Mouse (Mus musculus): ENCODE measurements at regions not wholly inside any gene's neighbourhood (a gene's known extent, or its start where the extent isn't known, plus 50 kb on each side); places are given as distances from the start of the nearest gene placed in this dataset.

GRCm38 (mm10) chr15:63710381-63710780 is 134.6 kb downstream of the Gsdmc2 start:
- H3K4me3 ChIP-seq (ENCODE audit: control insufficient read depth in 1 of 2, insufficient read depth in 1 of 2, low read depth in 2 of 2, low read length in 2 of 2): no peak overlapping the region
- no peaks in the 10 kb centered on the region for H3K4me1 ChIP-seq (ENCODE audit: control insufficient read depth in 1 of 2, insufficient read depth in 2 of 2, low read length in 2 of 2)
- H3K36me3 ChIP-seq (ENCODE audit: control insufficient read depth in 1 of 2, insufficient read depth in 2 of 2, low read length in 2 of 2): no peaks in the 10 kb centered on the region
- H3K9ac ChIP-seq (ENCODE audit: control insufficient read depth, low read depth, low read length, poor library complexity, severe bottlenecking): no peak overlapping the region
- H3K27me3 ChIP-seq (ENCODE audit: control insufficient read depth in 1 of 2, insufficient read depth in 2 of 2, low read length in 2 of 2): no peaks in the 10 kb centered on the region
- H3K79me2 ChIP-seq (ENCODE audit: control insufficient read depth, insufficient read depth, low read length, poor library complexity): no peaks in the 10 kb centered on the region
- no peaks in the 10 kb centered on the region for H3K9me3 ChIP-seq (replicated peaks; ENCODE audit: insufficient read depth, low read length)
- no peak overlapping the region for H3K27ac ChIP-seq (ENCODE audit: control insufficient read depth, low read depth, low read length)
- no peak for DNase-seq (ENCODE audit: low read depth, low spot score)
- no peak for TF ChIP-seq CHD2 (IDR thresholded peaks at IDR 0.05; ENCODE audit: low read length)
- no peak for TF ChIP-seq ZKSCAN1 (IDR thresholded peaks at IDR 0.05; ENCODE audit: low read depth, low read length)

- Histone ChIP-seq H3K4me3 (ENCODE audit: control insufficient read depth in 1 of 2, insufficient read depth in 1 of 2, low read depth in 2 of 2, low read length in 2 of 2) (no peak overlapping the region), H3K79me2 (ENCODE audit: control insufficient read depth, insufficient read depth, low read length, poor library complexity) (no peaks in the 10 kb centered on the region), H3K4me1 (ENCODE audit: control insufficient read depth in 1 of 2, insufficient read depth in 2 of 2, low read length in 2 of 2) (no peaks in the 10 kb centered on the region), H3K27ac (ENCODE audit: control insufficient read depth, low read depth, low read length) (no peak overlapping the region), H3K27me3 (ENCODE audit: control insufficient read depth in 1 of 2, insufficient read depth in 2 of 2, low read length in 2 of 2) (no peaks in the 10 kb centered on the region), H3K36me3 (ENCODE audit: control insufficient read depth in 1 of 2, insufficient read depth in 2 of 2, low read length in 2 of 2) (no peaks in the 10 kb centered on the region), H3K9me3 (replicated peaks; ENCODE audit: insufficient read depth, low read length) (no peaks in the 10 kb centered on the region), H3K9ac (ENCODE audit: control insufficient read depth, low read depth, low read length, poor library complexity, severe bottlenecking) (no peak overlapping the region)
- no peak for TF ChIP-seq BHLHE40 (IDR thresholded peaks at IDR 0.05; ENCODE audit: borderline replicate concordance, low read depth, low read length)
- no peak for TF ChIP-seq SMC3 (IDR thresholded peaks at IDR 0.05; ENCODE audit: low read depth, low read length)
- no peak for TF ChIP-seq POLR2AphosphoS5 (IDR thresholded peaks at IDR 0.05; ENCODE audit: borderline replicate concordance, low read depth, low read length)
- TF ChIP-seq MEF2A (IDR thresholded peaks at IDR 0.05; ENCODE audit: extremely low read depth, insufficient replicate concordance, low read depth, low read length, poor library complexity, severe bottlenecking): no peak
- no peak for TF ChIP-seq ETS1 (IDR thresholded peaks at IDR 0.05; ENCODE audit: low read depth, low read length)
- no peak for TF ChIP-seq ZC3H11A (IDR thresholded peaks at IDR 0.05; ENCODE audit: low read depth, low read length)
- TF ChIP-seq NELFE (IDR thresholded peaks at IDR 0.05; ENCODE audit: low read depth, low read length): no peak
- no peak for TF ChIP-seq UBTF (IDR thresholded peaks at IDR 0.05; ENCODE audit: borderline replicate concordance, insufficient read depth, low read depth, low read length)
- TF ChIP-seq KAT2A (conservative IDR thresholded peaks at IDR 0.05; ENCODE audit: low read depth, low read length): no peak
- no peak for DNase-seq (ENCODE audit: low read depth, low spot score)
Observed at GRCm38 (mm10) chr15:63709270-63709933, 135.6 kb downstream of the Gsdmc2 start.

- H3K9me3 ChIP-seq (replicated peaks; ENCODE audit: insufficient read depth, low read length): no peaks in the 10 kb centered on the region
- H3K36me3 ChIP-seq (ENCODE audit: control insufficient read depth in 1 of 2, insufficient read depth in 2 of 2, low read length in 2 of 2): no peaks in the 10 kb centered on the region
Observed at GRCm38 (mm10) chr15:63704636-63705035, 140.3 kb downstream of the Gsdmc2 start.

More at GRCm38 (mm10) chr15:63704636-63705035, 140.3 kb downstream of the Gsdmc2 start:
- TF ChIP-seq USF1 (IDR thresholded peaks at IDR 0.05; ENCODE audit: low read depth, low read length): no peak
- H3K27ac ChIP-seq (ENCODE audit: control insufficient read depth, low read depth, low read length): no peak overlapping the region
- no peaks in the 10 kb centered on the region for H3K4me1 ChIP-seq (ENCODE audit: control insufficient read depth in 1 of 2, insufficient read depth in 2 of 2, low read length in 2 of 2)
- no peaks in the 10 kb centered on the region for H3K79me2 ChIP-seq (ENCODE audit: control insufficient read depth, insufficient read depth, low read length, poor library complexity)
- DNase-seq (ENCODE audit: low read depth, low spot score): no peak
- no peak overlapping the region for H3K9ac ChIP-seq (ENCODE audit: control insufficient read depth, low read depth, low read length, poor library complexity, severe bottlenecking)
- H3K4me3 ChIP-seq (ENCODE audit: control insufficient read depth in 1 of 2, insufficient read depth in 1 of 2, low read depth in 2 of 2, low read length in 2 of 2): no peak overlapping the region
- no peaks in the 10 kb centered on the region for H3K27me3 ChIP-seq (ENCODE audit: control insufficient read depth in 1 of 2, insufficient read depth in 2 of 2, low read length in 2 of 2)
